Mouse (Mus musculus) hindbrain, embryonic 11.5 days (tissue): ENCODE results near the gene Ppp1r26. TPM values are rescaled to one million over a fixed set of nuclear protein-coding genes. Genes with fewer than 3 reads are reported as not detected.
"Not testable (repeated sequence)": the region's sequence is repeated elsewhere in the genome, so short reads cannot be mapped to it uniquely, and the experiment has no call there.

Experiments used
- ATAC-seq: fragments of 200-750 bp; cut with Nextera tagmentation; 2 replicates; pipeline ENCODE4 v1.8.0; 2017; ENCODE audit warnings: mild to moderate bottlenecking, moderate TSS enrichment, moderate library complexity; ENCODE audit not compliant: low FRiP score
- DNase-seq: peaks from one replicate; pipeline ENCODE4 v3.0.0-alpha.2; 2015; ENCODE audit warnings: low spot score
- H3K27ac ChIP-seq: fragments of 300-500 bp; sonication (generic); 2 replicates; pipeline ENCODE4 v1.5.1; 2014; ENCODE audit warnings: mild to moderate bottlenecking, low read depth, low read length
- H3K27me3 ChIP-seq: fragments of 300-500 bp; sonication (generic); 2 replicates; pipeline ENCODE4 v1.6.1; 2014; ENCODE audit warnings: mild to moderate bottlenecking, low read length, moderate library complexity, mixed read lengths; ENCODE audit not compliant: control insufficient read depth, insufficient read depth
- H3K36me3 ChIP-seq: fragments of 300-500 bp; sonication (generic); 2 replicates; pipeline ENCODE4 v1.6.1; 2014; ENCODE audit warnings: mild to moderate bottlenecking, low read length, moderate library complexity, mixed read lengths; ENCODE audit not compliant: control insufficient read depth, insufficient read depth
- H3K4me1 ChIP-seq: fragments of 300-500 bp; sonication (generic); replicated peaks from 2 replicates; pipeline ENCODE4 v1.6.1; 2014; ENCODE audit warnings: low read length, mixed read lengths; ENCODE audit not compliant: control insufficient read depth, insufficient read depth
- H3K4me2 ChIP-seq: fragments of 300-500 bp; sonication (generic); replicated peaks from 2 replicates; pipeline ENCODE4 v1.6.1; 2014; ENCODE audit warnings: mild to moderate bottlenecking, low read depth, low read length
- H3K4me3 ChIP-seq: fragments of 300-500 bp; sonication (generic); 2 replicates; pipeline ENCODE4 v1.5.1; 2014; ENCODE audit warnings: low read depth, low read length
- H3K9ac ChIP-seq: fragments of 300-500 bp; sonication (generic); 2 replicates; pipeline ENCODE4 v1.6.1; 2014; ENCODE audit warnings: low read depth, low read length
- H3K9me3 ChIP-seq: fragments of 300-500 bp; sonication (generic); 2 replicates; pipeline ENCODE4 v1.6.1; 2016; ENCODE audit warnings: low read length; ENCODE audit not compliant: control insufficient read depth
- WGBS: fragments of 180-500 bp; shearing (Covaris S2); extraction: QIAGEN DNeasy Blood & Tissue Kit; methylation state at CpG from one replicate; pipeline ENCODE4 v1.1.7; 2014; 5-methylcytosine and 5-hydroxymethylcytosine counted together
- polyA plus RNA-seq: library from polyadenylated mRNA; unstranded; fragments of >200 nt; fragmentation: Nextera tagmentation; extraction: Ambion mirVana; gene quantifications from 2 replicates; pipeline ENCODE4 v1.2.1, GENCODE M21; 2014

Ppp1r26 gene
- polyA plus RNA-seq, 1 experiment from 2014 or later = 3.4 TPM

DNA sequence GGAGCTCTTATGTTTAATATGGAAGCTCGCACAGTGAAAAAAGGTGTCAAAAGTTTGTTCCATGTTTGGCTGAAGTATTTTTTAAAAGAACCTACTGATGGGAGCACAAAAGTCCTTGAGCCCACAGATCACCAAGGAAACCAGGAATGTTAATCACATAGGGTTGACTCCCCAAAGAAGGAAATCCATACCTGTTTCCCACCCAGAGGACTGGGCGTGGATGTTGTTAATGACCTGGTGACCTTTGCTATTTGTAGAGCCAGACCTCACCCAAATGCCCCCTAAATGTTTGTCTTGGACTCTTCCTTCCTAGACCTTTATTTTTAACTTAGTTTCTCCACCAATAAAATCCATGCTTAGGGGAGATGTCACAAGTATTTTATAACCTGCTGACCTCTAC lies 24.0 kb downstream of the Ppp1r26 start:
- no peak overlapping the region for H3K27ac ChIP-seq
- H3K4me3 ChIP-seq = no peak overlapping the region
- 92% methylated on average over 2 of the region's 2 CpGs for WGBS
- no peaks in the 10 kb centered on the region for H3K27me3 ChIP-seq
- DNase-seq (no peak), ATAC-seq (no peak)
- H3K9me3 ChIP-seq = no peaks in the 10 kb centered on the region
- no peak overlapping the region for H3K9ac ChIP-seq
- H3K4me2 ChIP-seq = no peak overlapping the region
- peaks cover 10% of the 10 kb centered on the region; the same call in 1 of the 2 replicates for H3K4me1 ChIP-seq
- H3K36me3 ChIP-seq = peaks cover 8% of the 10 kb centered on the region

DNA sequence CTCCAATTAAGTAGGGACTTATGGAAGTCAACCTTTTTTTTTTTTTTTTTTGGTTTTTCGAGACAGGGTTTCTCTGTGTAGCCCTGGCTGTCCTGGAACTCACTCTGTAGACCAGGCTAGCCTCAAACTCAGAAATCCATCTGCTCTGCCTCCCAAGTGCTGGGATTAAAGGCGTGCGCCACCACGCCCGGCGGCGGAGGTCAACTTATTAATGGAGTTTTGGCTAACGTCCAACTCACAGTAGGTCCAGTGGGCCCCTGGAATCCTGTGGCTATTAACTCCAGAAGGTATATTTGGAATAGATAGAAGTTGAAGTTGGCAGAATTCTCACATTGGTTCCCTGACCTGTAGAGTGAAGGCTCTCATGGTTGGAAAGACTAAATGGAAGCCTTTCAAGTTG lies 25.4 kb downstream of the Ppp1r26 start:
- not testable (repeated sequence) for ATAC-seq, H3K4me1 ChIP-seq

DNA sequence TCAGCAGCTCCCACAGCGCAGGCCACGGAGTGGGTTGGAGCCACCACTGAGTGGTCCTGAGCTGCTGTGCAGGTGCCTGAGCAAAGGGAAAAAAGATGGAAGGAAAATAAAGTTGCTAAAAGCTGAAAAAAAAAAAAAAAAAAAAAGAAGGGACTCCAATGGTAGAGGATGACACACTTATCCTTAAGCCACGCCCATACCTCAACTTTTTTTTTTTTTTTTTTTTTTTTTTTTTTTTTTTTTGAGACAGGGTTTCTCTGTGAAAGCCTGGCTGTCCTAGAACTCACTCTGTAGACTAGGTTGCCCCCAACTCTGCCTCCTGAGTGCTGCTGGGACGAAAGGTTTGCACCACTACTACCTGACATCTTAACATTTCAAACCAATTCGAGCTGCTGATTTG lies 31.4 kb downstream of the Ppp1r26 start:
- H3K36me3 ChIP-seq, H3K4me2 ChIP-seq, H3K27me3 ChIP-seq, H3K9ac ChIP-seq, DNase-seq, H3K9me3 ChIP-seq, H3K4me3 ChIP-seq, H3K4me1 ChIP-seq, H3K27ac ChIP-seq, ATAC-seq: not testable (repeated sequence)
- WGBS = 90% methylated on average over 5 of the region's 5 CpGs

More for the DNA sequence above, 25.4 kb downstream of the Ppp1r26 start:
- not testable (repeated sequence) for H3K27me3 ChIP-seq, H3K4me2 ChIP-seq, H3K4me3 ChIP-seq, H3K36me3 ChIP-seq, H3K27ac ChIP-seq, DNase-seq, H3K9me3 ChIP-seq, H3K9ac ChIP-seq
- WGBS = 94% methylated on average over 8 of the region's 8 CpGs

DNA sequence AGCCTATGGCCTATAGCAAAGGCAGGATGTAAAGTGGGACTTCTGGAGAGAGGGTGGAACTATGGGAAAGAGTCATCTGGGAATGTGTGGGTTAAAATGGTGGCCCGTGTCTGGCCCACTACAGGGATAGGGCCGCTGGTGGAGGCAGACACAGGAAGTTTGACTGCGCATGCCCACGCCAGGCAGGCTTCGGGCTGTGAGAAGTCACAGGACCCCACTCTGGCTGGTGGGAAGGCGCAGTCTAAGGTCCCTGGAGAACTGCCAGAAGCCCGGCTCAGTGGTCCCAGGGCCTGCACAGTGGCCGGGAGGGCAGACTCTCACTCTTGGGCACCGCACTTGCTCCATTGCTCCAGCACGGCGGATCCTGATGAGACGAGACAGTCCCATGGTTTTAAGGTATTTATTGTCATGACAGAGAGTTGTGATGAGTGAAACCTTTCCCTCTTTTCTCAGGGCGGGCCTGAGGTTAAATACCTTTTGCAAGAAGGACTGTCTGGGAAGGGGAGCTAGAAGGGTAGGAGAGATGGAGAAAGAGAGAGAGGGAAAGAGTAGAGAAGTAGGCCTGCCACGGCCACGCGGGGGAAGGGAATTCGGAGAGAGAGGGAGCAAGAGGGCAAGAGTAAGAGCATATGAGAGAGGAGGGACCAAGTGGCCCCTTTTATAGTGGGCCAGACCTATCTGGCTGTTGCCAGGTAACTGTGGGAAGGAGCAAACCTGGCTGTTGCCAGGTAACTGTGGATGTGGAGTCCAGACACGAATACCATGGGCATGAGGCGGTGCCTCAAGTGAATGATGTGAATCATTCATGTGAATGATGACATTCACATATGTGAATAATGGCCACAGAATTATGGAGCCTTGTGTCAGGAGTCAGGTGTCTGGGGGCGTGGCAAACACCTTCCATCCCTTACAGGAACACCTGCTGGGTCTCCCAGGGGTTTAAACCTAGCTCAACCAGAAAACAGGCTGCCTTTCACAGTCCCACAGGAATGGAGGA lies 32.9 kb downstream of the Ppp1r26 start:
- Histone ChIP-seq H3K36me3 (no peaks in the 10 kb centered on the region), H3K4me3 (no peak overlapping the region), H3K4me2 (no peak overlapping the region), H3K4me1 (no peaks in the 10 kb centered on the region), H3K27me3 (no peaks in the 10 kb centered on the region), H3K9me3 (no peaks in the 10 kb centered on the region), H3K27ac (no peak overlapping the region), H3K9ac (no peak overlapping the region)
- no peak for DNase-seq
- 81% methylated on average over 20 of the region's 20 CpGs for WGBS
- ATAC-seq = no peak

DNA sequence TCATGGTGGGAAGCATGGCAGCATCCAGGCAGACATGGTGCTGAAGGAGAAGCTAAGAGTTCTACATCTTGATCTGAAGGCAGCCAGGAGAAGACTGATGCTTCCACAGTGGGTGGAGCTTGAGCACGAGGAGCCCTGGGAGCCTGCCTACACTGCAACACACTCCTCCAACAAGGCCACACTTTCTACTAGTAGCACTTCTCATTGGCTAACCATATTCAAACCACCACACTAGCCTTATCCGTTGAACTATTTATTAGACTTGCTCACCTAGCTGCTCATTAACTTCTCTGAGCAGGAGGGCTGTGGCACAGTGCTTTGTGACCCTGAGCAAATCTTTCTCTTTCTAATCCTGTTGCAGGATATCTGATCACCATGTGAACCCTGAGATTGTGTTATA lies 37.3 kb downstream of the Ppp1r26 start:
- no peak for ATAC-seq
- H3K36me3 ChIP-seq = no peaks in the 10 kb centered on the region
- H3K27ac ChIP-seq = no peak overlapping the region
- H3K4me3 ChIP-seq = no peak overlapping the region
- no peak overlapping the region for H3K4me2 ChIP-seq
- DNase-seq = no peak
- 70% methylated on average over 2 of the region's 2 CpGs for WGBS
- no peaks in the 10 kb centered on the region for H3K9me3 ChIP-seq
- H3K27me3 ChIP-seq = no peaks in the 10 kb centered on the region
- H3K4me1 ChIP-seq = no peaks in the 10 kb centered on the region
- H3K9ac ChIP-seq = no peak overlapping the region

DNA sequence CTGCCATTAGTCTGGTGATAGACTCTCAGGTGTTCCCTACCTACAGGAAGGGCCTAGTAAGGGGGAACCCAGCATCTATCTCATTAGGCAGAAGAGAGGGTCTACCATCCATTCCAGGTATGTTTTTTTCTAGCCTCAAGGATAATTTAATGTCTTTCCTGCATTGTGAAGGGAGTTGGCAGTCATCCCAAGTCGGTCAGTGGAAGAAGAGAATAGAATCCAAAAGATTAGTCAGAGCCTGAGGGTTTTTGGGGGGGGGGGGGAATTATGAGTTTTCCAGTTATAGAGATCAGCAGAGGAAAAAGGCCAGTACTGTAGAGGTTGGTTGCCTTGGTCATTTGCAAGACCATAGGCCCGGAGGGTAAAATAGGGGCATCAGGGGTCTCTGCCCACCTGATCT lies 47.9 kb downstream of the Ppp1r26 start:
- ATAC-seq = no peak
- Histone ChIP-seq H3K9ac (no peak overlapping the region), H3K27me3 (no peaks in the 10 kb centered on the region), H3K27ac (no peak overlapping the region), H3K36me3 (no peaks in the 10 kb centered on the region), H3K9me3 (no peaks in the 10 kb centered on the region), H3K4me1 (no peaks in the 10 kb centered on the region), H3K4me3 (no peak overlapping the region), H3K4me2 (no peak overlapping the region)
- 83% methylated on average over 2 of the region's 2 CpGs for WGBS
- no peak for DNase-seq

DNA sequence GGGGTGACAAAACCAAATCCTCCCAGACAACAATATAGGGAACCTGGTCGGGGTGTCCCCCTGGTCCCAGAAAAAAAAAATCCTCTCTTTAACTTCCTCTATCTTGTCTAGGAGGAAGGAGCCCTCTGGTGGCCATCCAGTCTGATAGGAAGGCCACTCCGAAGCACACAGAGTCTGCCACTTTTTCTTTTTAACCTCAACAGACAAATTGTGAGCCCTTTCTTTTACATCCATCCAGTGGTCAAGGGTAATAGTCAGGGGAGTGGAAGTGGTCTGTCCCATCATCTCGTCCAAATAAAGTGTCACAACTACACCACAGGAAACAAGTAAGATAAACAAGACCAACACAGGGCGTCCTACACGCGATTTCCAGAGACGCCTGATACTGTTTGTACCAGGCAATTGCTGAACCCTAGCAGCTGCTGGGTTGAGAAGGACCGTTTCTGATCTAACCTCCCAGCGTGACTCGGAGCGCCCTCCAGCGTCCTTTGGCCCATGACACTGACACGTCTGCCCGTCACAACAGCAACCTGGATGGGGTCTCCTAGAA lies 48.7 kb downstream of the Ppp1r26 start:
- Histone ChIP-seq H3K9me3 (no peaks in the 10 kb centered on the region), H3K4me1 (no peaks in the 10 kb centered on the region), H3K27me3 (no peaks in the 10 kb centered on the region), H3K9ac (no peak overlapping the region), H3K27ac (no peak overlapping the region), H3K4me2 (no peak overlapping the region), H3K36me3 (no peaks in the 10 kb centered on the region), H3K4me3 (no peak overlapping the region)
- no peak for DNase-seq
- ATAC-seq = no peak
- WGBS = 87% methylated on average over 14 of the region's 14 CpGs

DNA sequence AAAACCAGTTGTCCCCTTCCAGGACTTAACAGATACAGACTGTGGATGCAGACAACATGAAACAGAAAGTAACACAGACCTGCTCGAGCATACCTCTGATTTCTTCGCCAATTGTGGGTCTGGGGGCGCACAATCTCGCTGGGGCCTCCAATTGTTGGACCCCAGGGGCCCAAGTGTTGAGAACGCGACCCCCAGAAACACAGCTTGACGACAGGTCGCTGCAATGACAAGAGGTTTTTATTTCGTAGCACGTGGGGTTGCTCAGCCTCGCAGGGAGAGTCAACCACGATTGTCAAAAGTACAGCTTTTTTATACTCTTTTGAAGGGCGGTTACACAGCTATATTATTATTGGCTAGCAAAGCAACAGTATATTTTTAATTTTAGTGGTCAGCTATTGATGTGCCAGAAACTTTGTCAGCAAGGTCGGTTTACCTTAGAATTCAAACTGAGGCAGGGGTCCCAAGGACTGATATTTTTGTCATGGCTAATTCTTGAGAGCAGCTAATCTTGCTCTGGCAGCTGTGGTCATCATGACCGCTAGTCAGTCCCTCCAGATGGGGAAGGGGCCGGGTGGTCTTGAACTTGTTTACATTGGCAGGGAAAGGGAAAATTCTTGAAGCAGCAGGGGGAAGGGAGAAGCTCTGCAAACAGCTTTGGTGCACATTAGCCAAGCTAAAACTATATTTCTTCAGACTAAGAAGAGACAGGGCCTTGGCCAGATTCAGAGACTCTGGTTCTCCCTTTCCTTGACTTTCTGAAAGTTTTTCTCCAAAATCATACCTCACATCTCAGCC lies 49.4 kb downstream of the Ppp1r26 start:
- H3K27me3 ChIP-seq = no peaks in the 10 kb centered on the region
- H3K4me2 ChIP-seq = no peak overlapping the region
- H3K4me3 ChIP-seq = no peak overlapping the region
- WGBS = 88% methylated on average over 16 of the region's 16 CpGs
- no peak for DNase-seq
- H3K27ac ChIP-seq = no peak overlapping the region
- no peaks in the 10 kb centered on the region for H3K9me3 ChIP-seq
- H3K4me1 ChIP-seq = no peaks in the 10 kb centered on the region
- no peak overlapping the region for H3K9ac ChIP-seq
- no peak for ATAC-seq
- H3K36me3 ChIP-seq = no peaks in the 10 kb centered on the region
